Mouse (Mus musculus): Measurements from ENCODE around the gene Alox12. TPM values are rescaled to one million over a fixed set of nuclear protein-coding genes. Genes with fewer than 3 reads are reported as not detected.

The Alox12 gene
- 0.49 and 0.69 TPM in 2 replicates for total RNA-seq (2012; rRNA removed)

GRCm38 (mm10) chr11:70254931-70255531 lies at the start of gene Alox12:
Alox12 (minus strand) TSS chr11:70255353.
- no peak within 1 kb of the TSS for H3K27ac ChIP-seq (ENCODE audit: insufficient read depth, low read depth, low read length, poor library complexity, severe bottlenecking)
- in situ Hi-C loops (cut with MboI; ENCODE audit: low sequenced_read_pairs in 2 of 2, unreplicated experiment in 2 of 2), result no loop called here
- peak within 1 kb of the TSS; percentile 32; the same call in 1 of the 2 replicates for H3K9ac ChIP-seq (ENCODE audit: insufficient read depth, low read depth, low read length, poor library complexity, severe bottlenecking)
- DNase-seq (ENCODE audit: low read depth, low spot score), result peak; percentile 68
- H3K4me3 ChIP-seq (ENCODE audit: insufficient read depth in 1 of 2, low read depth in 1 of 2, low read length in 2 of 2, poor library complexity in 1 of 2, severe bottlenecking in 1 of 2), result peak within 1 kb of the TSS; percentile 52; a peak in 3 of 4 replicates
- no peaks in the 10 kb centered on the region for H3K9me3 ChIP-seq (ENCODE audit: control insufficient read depth, insufficient read depth, low read depth, low read length)
- peaks cover 2 to 8% of the 10 kb centered on the region in 2 experiments; a peak in 2 of 4 replicates for H3K4me1 ChIP-seq (ENCODE audit: control insufficient read depth in 2 of 2, insufficient read depth in 2 of 2, low read length in 2 of 2, poor library complexity in 1 of 2)
- no peak for TF ChIP-seq CHD2 (IDR thresholded peaks at IDR 0.05; ENCODE audit: low read depth, low read length)
- no peak for TF ChIP-seq HCFC1 (IDR thresholded peaks at IDR 0.05; ENCODE audit: borderline replicate concordance, insufficient read depth, low read length)
- TF ChIP-seq MAFK (IDR thresholded peaks at IDR 0.05; ENCODE audit: insufficient read depth, low read depth, low read length), result no peak
- TF ChIP-seq ZNF384 (IDR thresholded peaks at IDR 0.05; ENCODE audit: low read depth, low read length), result no peak
- no peak for TF ChIP-seq ZC3H11A (IDR thresholded peaks at IDR 0.05; ENCODE audit: borderline replicate concordance, low read depth, low read length)
- H3K36me3 ChIP-seq (ENCODE audit: control insufficient read depth, insufficient read depth, low read length, poor library complexity, severe bottlenecking), result no peaks in the 10 kb centered on the region

- Histone ChIP-seq H3K27ac (ENCODE audit: insufficient read depth, low read depth, low read length, poor library complexity, severe bottlenecking) (no peak overlapping the region), H3K4me3 (ENCODE audit: insufficient read depth in 1 of 2, low read depth in 1 of 2, low read length in 2 of 2, poor library complexity in 1 of 2, severe bottlenecking in 1 of 2) (no peak overlapping the region), H3K4me1 (ENCODE audit: control insufficient read depth in 2 of 2, insufficient read depth in 2 of 2, low read length in 2 of 2, poor library complexity in 1 of 2) (no peaks in the 10 kb centered on the region), H3K36me3 (ENCODE audit: control insufficient read depth, insufficient read depth, low read length, poor library complexity, severe bottlenecking) (no peaks in the 10 kb centered on the region), H3K9ac (ENCODE audit: insufficient read depth, low read depth, low read length, poor library complexity, severe bottlenecking) (no peak overlapping the region), H3K9me3 (ENCODE audit: control insufficient read depth, insufficient read depth, low read depth, low read length) (no peaks in the 10 kb centered on the region)
- TF ChIP-seq ZC3H11A (IDR thresholded peaks at IDR 0.05; ENCODE audit: borderline replicate concordance, low read depth, low read length), result no peak
- no peak for TF ChIP-seq HCFC1 (IDR thresholded peaks at IDR 0.05; ENCODE audit: borderline replicate concordance, insufficient read depth, low read length)
- no peak for TF ChIP-seq CHD2 (IDR thresholded peaks at IDR 0.05; ENCODE audit: low read depth, low read length)
- TF ChIP-seq ZNF384 (IDR thresholded peaks at IDR 0.05; ENCODE audit: low read depth, low read length), result no peak
- no peak for TF ChIP-seq MAFK (IDR thresholded peaks at IDR 0.05; ENCODE audit: insufficient read depth, low read depth, low read length)
- no peak for DNase-seq (ENCODE audit: low read depth, low spot score)
- in situ Hi-C loops (cut with MboI; ENCODE audit: low sequenced_read_pairs in 2 of 2, unreplicated experiment in 2 of 2), result no loop called here
These were observed 47.1 kb upstream of the Alox12 start for GRCm38 (mm10) chr11:70302293-70302692.

DNA sequence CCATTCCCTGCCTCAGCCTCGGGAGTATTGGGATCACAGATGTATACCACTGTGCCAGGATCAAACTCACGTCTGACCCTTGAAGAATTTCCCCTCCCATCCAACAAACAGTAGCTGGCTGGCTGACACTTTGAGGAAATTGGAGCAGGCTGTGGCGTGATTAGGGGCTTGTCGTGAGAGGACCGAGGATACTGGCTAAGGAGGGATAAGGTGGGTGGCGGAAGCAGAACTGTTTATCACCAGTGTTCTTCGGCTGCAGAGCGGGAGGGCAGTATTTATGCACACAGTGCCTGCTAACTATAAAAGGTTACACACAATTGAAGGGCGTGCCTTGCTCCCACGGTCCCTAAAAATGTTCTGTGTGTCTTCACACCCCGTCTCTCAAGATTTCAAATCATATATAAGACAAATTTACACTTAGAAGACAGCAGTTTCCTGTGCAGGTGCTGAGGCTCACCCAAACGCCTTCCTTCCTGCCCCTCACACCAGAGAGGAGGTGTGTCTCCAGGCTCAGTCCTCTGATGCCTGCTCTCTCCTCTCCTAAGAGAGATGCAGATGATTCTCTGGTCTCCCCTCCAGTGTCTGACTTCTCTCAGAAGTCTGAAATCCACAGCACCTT lies 42.8 kb upstream of the Alox12 start:
- H3K27ac ChIP-seq (ENCODE audit: insufficient read depth, low read depth, low read length, poor library complexity, severe bottlenecking), result no peak overlapping the region
- DNase-seq (ENCODE audit: low read depth, low spot score), result no peak
- H3K4me1 ChIP-seq (ENCODE audit: control insufficient read depth in 2 of 2, insufficient read depth in 2 of 2, low read length in 2 of 2, poor library complexity in 1 of 2), result no peaks in the 10 kb centered on the region
- no peak overlapping the region for H3K4me3 ChIP-seq (ENCODE audit: insufficient read depth in 1 of 2, low read depth in 1 of 2, low read length in 2 of 2, poor library complexity in 1 of 2, severe bottlenecking in 1 of 2)
- TF ChIP-seq MAFK (IDR thresholded peaks at IDR 0.05; ENCODE audit: insufficient read depth, low read depth, low read length) (no peak), HCFC1 (IDR thresholded peaks at IDR 0.05; ENCODE audit: borderline replicate concordance, insufficient read depth, low read length) (no peak), ZC3H11A (IDR thresholded peaks at IDR 0.05; ENCODE audit: borderline replicate concordance, low read depth, low read length) (no peak), ZNF384 (IDR thresholded peaks at IDR 0.05; ENCODE audit: low read depth, low read length) (no peak), CHD2 (IDR thresholded peaks at IDR 0.05; ENCODE audit: low read depth, low read length) (no peak)
- H3K36me3 ChIP-seq (ENCODE audit: control insufficient read depth, insufficient read depth, low read length, poor library complexity, severe bottlenecking), result no peaks in the 10 kb centered on the region
- in situ Hi-C loops (cut with MboI; ENCODE audit: low sequenced_read_pairs in 2 of 2, unreplicated experiment in 2 of 2), result no loop called here
- H3K9ac ChIP-seq (ENCODE audit: insufficient read depth, low read depth, low read length, poor library complexity, severe bottlenecking), result no peak overlapping the region
- no peaks in the 10 kb centered on the region for H3K9me3 ChIP-seq (ENCODE audit: control insufficient read depth, insufficient read depth, low read depth, low read length)

DNA sequence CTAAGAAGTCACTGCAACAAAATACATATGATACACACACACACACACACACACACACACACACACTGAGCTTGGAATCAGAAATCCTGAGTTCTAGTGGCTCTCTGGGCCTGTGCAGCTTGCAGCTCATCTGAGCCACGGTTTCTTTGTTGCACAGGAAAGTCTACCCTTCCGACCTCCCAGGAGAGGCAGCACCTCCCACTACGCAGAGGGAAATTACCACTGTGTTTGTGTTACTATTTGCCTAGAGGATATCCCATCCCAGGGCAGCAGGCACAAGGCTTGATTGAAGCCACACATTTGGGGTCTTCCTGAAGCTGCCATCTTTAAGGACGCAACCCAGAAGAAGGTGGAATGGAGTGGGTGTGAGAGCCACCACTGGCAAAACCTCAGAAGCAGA lies 42.3 kb upstream of the Alox12 start:
- TF ChIP-seq ZNF384 (IDR thresholded peaks at IDR 0.05; ENCODE audit: low read depth, low read length) (no peak), ZC3H11A (IDR thresholded peaks at IDR 0.05; ENCODE audit: borderline replicate concordance, low read depth, low read length) (no peak), HCFC1 (IDR thresholded peaks at IDR 0.05; ENCODE audit: borderline replicate concordance, insufficient read depth, low read length) (no peak), MAFK (IDR thresholded peaks at IDR 0.05; ENCODE audit: insufficient read depth, low read depth, low read length) (no peak), CHD2 (IDR thresholded peaks at IDR 0.05; ENCODE audit: low read depth, low read length) (no peak)
- Histone ChIP-seq H3K4me3 (ENCODE audit: insufficient read depth in 1 of 2, low read depth in 1 of 2, low read length in 2 of 2, poor library complexity in 1 of 2, severe bottlenecking in 1 of 2) (no peak overlapping the region), H3K9ac (ENCODE audit: insufficient read depth, low read depth, low read length, poor library complexity, severe bottlenecking) (no peak overlapping the region), H3K9me3 (ENCODE audit: control insufficient read depth, insufficient read depth, low read depth, low read length) (no peaks in the 10 kb centered on the region), H3K4me1 (ENCODE audit: control insufficient read depth in 2 of 2, insufficient read depth in 2 of 2, low read length in 2 of 2, poor library complexity in 1 of 2) (no peaks in the 10 kb centered on the region), H3K36me3 (ENCODE audit: control insufficient read depth, insufficient read depth, low read length, poor library complexity, severe bottlenecking) (no peaks in the 10 kb centered on the region), H3K27ac (ENCODE audit: insufficient read depth, low read depth, low read length, poor library complexity, severe bottlenecking) (no peak overlapping the region)
- in situ Hi-C loops (cut with MboI; ENCODE audit: low sequenced_read_pairs in 2 of 2, unreplicated experiment in 2 of 2), result no loop called here
- no peak for DNase-seq (ENCODE audit: low read depth, low spot score)
